ENCODE assay signal across 27 mouse cellular contexts in genomic region chr3:147419129-147419528, GRCm38 (mm10).
DNase-seq lines count a peak whose midpoint lies in the region; ATAC-seq and TF ChIP-seq lines count a peak whose summit lies in the region.
"Had no signal": no experiment of that assay in that cellular context is flagged by ENCODE, and none has a peak within 500 bp of the region (broad histone marks: within the 10 kb centered on the region; RNA-seq: fewer than 3 reads in every experiment).

No protein-coding gene starts in this region.

- H3K9ac ChIP-seq in forebrain, embryonic 14.5 days (ENCODE audit: low read length) = no peak overlapping the region
- no peak overlapping the region for H3K9ac ChIP-seq in forebrain, embryonic 15.5 days (replicated peaks)
- H3K9ac ChIP-seq in lung, embryonic 14.5 days = no peak overlapping the region
- H3K9ac ChIP-seq: embryonic facial prominence, embryonic 15.5 days; heart, embryonic 12.5 days; liver, embryonic 15.5 days; stomach, embryonic 15.5 days had no signal

- ATAC-seq in forebrain, embryonic 14.5 days = 0 out of 2 replicates have a peak, but pooled peaks have one; percentile 52
- ATAC-seq in forebrain, embryonic 15.5 days (replicated peaks) = no peak
- ATAC-seq in lung, embryonic 14.5 days (ENCODE audit: insufficient read depth) = no peak
- ATAC-seq: CD4-positive, CD25-positive, alpha-beta regulatory T cell, adult 4 months had no signal

- no peak for TF ChIP-seq POLR2A in brain, embryonic 14.5 days (IDR thresholded peaks at IDR 0.05; ENCODE audit: borderline replicate concordance, extremely low read depth, insufficient read depth, insufficient read length, poor library complexity, severe bottlenecking)

- 20% methylated on average over 3 of the region's 3 CpGs for WGBS in forebrain, embryonic 14.5 days
- WGBS in forebrain, embryonic 15.5 days = 23% methylated on average over 3 of the region's 3 CpGs
- 41% methylated on average over 3 of the region's 3 CpGs for WGBS in lung, embryonic 14.5 days

- peaks cover 5% of the 10 kb centered on the region for H3K4me1 ChIP-seq in forebrain, embryonic 14.5 days (ENCODE audit: control insufficient read depth, insufficient read depth, low read length)
- H3K4me1 ChIP-seq in forebrain, embryonic 15.5 days = peaks cover 11% of the 10 kb centered on the region; the same call in 1 of the 2 replicates
- H3K4me1 ChIP-seq in lung, embryonic 14.5 days (ENCODE audit: insufficient read depth) = no peaks in the 10 kb centered on the region
- H3K4me1 ChIP-seq: liver, embryonic 15.5 days; stomach, embryonic 15.5 days had no signal

- no peak overlapping the region for H3K4me3 ChIP-seq in forebrain, embryonic 14.5 days (ENCODE audit: low read depth, low read length)
- H3K4me3 ChIP-seq in forebrain, embryonic 15.5 days = no peak overlapping the region
- H3K4me3 ChIP-seq in lung, embryonic 14.5 days (ENCODE audit: low read depth, low read length) = no peak overlapping the region
- H3K4me3 ChIP-seq: embryonic facial prominence, embryonic 15.5 days; heart, embryonic 12.5 days; hindbrain, embryonic 10.5 days; limb, embryonic 10.5 days; liver, embryonic 15.5 days; stomach, embryonic 15.5 days had no signal

- no peak overlapping the region for H3K4me2 ChIP-seq in forebrain, embryonic 14.5 days (ENCODE audit: low read length)
- H3K4me2 ChIP-seq in forebrain, embryonic 15.5 days (replicated peaks) = no peak overlapping the region
- H3K4me2 ChIP-seq in lung, embryonic 14.5 days = no peak overlapping the region
- H3K4me2 ChIP-seq: embryonic facial prominence, embryonic 15.5 days; heart, embryonic 12.5 days; liver, embryonic 15.5 days; stomach, embryonic 15.5 days had no signal

- H3K27ac ChIP-seq in forebrain, embryonic 14.5 days (ENCODE audit: low read depth, low read length) = no peak overlapping the region
- no peak overlapping the region for H3K27ac ChIP-seq in forebrain, embryonic 15.5 days (replicated peaks)
- H3K27ac ChIP-seq in lung, embryonic 14.5 days (ENCODE audit: low read depth) = no peak overlapping the region
- H3K27ac ChIP-seq: embryonic facial prominence, embryonic 15.5 days; hindbrain, embryonic 10.5 days; limb, embryonic 10.5 days; liver, embryonic 15.5 days; stomach, embryonic 15.5 days had no signal

- no peaks in the 10 kb centered on the region for H3K36me3 ChIP-seq in forebrain, embryonic 14.5 days (ENCODE audit: control insufficient read depth, insufficient read depth, low read length)
- H3K36me3 ChIP-seq in forebrain, embryonic 15.5 days = no peaks in the 10 kb centered on the region
- no peaks in the 10 kb centered on the region for H3K36me3 ChIP-seq in lung, embryonic 14.5 days (ENCODE audit: insufficient read depth)
- H3K36me3 ChIP-seq: embryonic facial prominence, embryonic 15.5 days; heart, embryonic 12.5 days; hindbrain, embryonic 10.5 days; limb, embryonic 10.5 days; liver, embryonic 15.5 days; stomach, embryonic 15.5 days had no signal

- H3K9me3 ChIP-seq in forebrain, embryonic 14.5 days (replicated peaks; ENCODE audit: control insufficient read depth, low read length) = no peaks in the 10 kb centered on the region
- H3K9me3 ChIP-seq in forebrain, embryonic 15.5 days = no peaks in the 10 kb centered on the region
- no peaks in the 10 kb centered on the region for H3K9me3 ChIP-seq in lung, embryonic 14.5 days (ENCODE audit: low read depth, low read length)
- H3K9me3 ChIP-seq: embryonic facial prominence, embryonic 15.5 days; heart, embryonic 12.5 days; hindbrain, embryonic 10.5 days; limb, embryonic 10.5 days; liver, embryonic 15.5 days; stomach, embryonic 15.5 days had no signal

- H3K27me3 ChIP-seq in forebrain, embryonic 14.5 days (replicated peaks; ENCODE audit: control insufficient read depth, insufficient read depth, low read length) = no peaks in the 10 kb centered on the region
- H3K27me3 ChIP-seq in forebrain, embryonic 15.5 days = no peaks in the 10 kb centered on the region
- H3K27me3 ChIP-seq in lung, embryonic 14.5 days (ENCODE audit: insufficient read depth, low read length) = no peaks in the 10 kb centered on the region
- H3K27me3 ChIP-seq: embryonic facial prominence, embryonic 15.5 days; heart, embryonic 12.5 days; liver, embryonic 15.5 days; stomach, embryonic 15.5 days had no signal

- peak; percentile 56 for DNase-seq in forebrain, embryonic 14.5 days (ENCODE audit: low spot score)
- peak; percentile 22 for DNase-seq in lung, embryonic 14.5 days
- DNase-seq in lung, postnatal 4 days = no peak
- peak; percentile 29 for DNase-seq in NIH3T3 (ENCODE audit: low read depth)
- peak; percentile 64 for DNase-seq in brain, embryonic 14.5 days (ENCODE audit: low read depth)
- no peak for DNase-seq in cerebellum, postnatal 10 days
- no peak for DNase-seq in thymus, postnatal 36 days
- DNase-seq: adrenal gland, adult 2 months; cerebellum, adult 2 months; cerebellum, postnatal 36 days; gastrocnemius, postnatal 25 days; heart, adult 18-20 months; heart, postnatal 10 days; kidney, adult 8-10 months; kidney, postnatal 10 days; liver; right cerebral cortex, postnatal 4 days; thymus, adult 18-20 months; thymus, postnatal 4 days had no signal

- TF ChIP-seq CTCF in lung, embryonic 14.5 days (IDR thresholded peaks at IDR 0.05; ENCODE audit: low read depth) = no peak
- TF ChIP-seq CTCF in brain, embryonic 14.5 days (IDR thresholded peaks at IDR 0.05; ENCODE audit: borderline replicate concordance, extremely low read depth, insufficient read depth, insufficient read length) = no peak

Comparison
In these comparisons a context has a peak if more than half of its experiments do, and no peak if none do; other contexts are left out.
1. DNase-seq: peak in forebrain, embryonic 14.5 days (single experiment), lung, embryonic 14.5 days (single experiment), NIH3T3 (single experiment) and brain, embryonic 14.5 days (single experiment); none in lung, postnatal 4 days (0 of 2), cerebellum, postnatal 10 days (0 of 2) and thymus, postnatal 36 days (0 of 2).